Mouse (Mus musculus) midbrain, embryonic 16.5 days (tissue): ENCODE results near the gene Mettl14. TPM values are rescaled to one million over a fixed set of nuclear protein-coding genes. Genes with fewer than 3 reads are reported as not detected.

Source experiments
- ATAC-seq: fragments of 200-750 bp; cut with Nextera tagmentation; 2 replicates; pipeline ENCODE4 v1.8.0; 2017; ENCODE audit warnings: moderate TSS enrichment
- H3K27ac ChIP-seq: fragments of 300-500 bp; sonication (generic); 2 replicates; pipeline ENCODE4 v1.5.1; 2014; ENCODE audit warnings: mild to moderate bottlenecking, low read length, mixed read lengths
- H3K27me3 ChIP-seq: fragments of 300-500 bp; sonication (generic); 2 replicates; pipeline ENCODE4 v1.6.1; 2014; ENCODE audit warnings: low read depth, low read length, mixed read lengths; ENCODE audit not compliant: control insufficient read depth, insufficient read depth
- H3K36me3 ChIP-seq: fragments of 300-500 bp; sonication (generic); 2 replicates; pipeline ENCODE4 v1.6.1; 2014; ENCODE audit warnings: mild to moderate bottlenecking, low read length, moderate library complexity, mixed read lengths; ENCODE audit not compliant: control insufficient read depth, insufficient read depth
- H3K4me1 ChIP-seq: fragments of 300-500 bp; sonication (generic); 2 replicates; pipeline ENCODE4 v1.6.1; 2014; ENCODE audit warnings: mild to moderate bottlenecking, low read length, mixed read lengths; ENCODE audit not compliant: control insufficient read depth, insufficient read depth
- H3K4me2 ChIP-seq: fragments of 300-500 bp; sonication (generic); 2 replicates; pipeline ENCODE4 v1.6.1; 2014; ENCODE audit warnings: mild to moderate bottlenecking, low read length, mixed read lengths
- H3K4me3 ChIP-seq: fragments of 300-500 bp; sonication (generic); 2 replicates; pipeline ENCODE4 v1.5.1; 2014; ENCODE audit warnings: low read depth, mild to moderate bottlenecking, low read length, moderate library complexity, mixed read lengths
- H3K9ac ChIP-seq: fragments of 300-500 bp; sonication (generic); 2 replicates; pipeline ENCODE4 v1.6.1; 2014; ENCODE audit warnings: low read depth, low read length, mixed read lengths
- H3K9me3 ChIP-seq: fragments of 300-500 bp; sonication (generic); replicated peaks from 2 replicates; pipeline ENCODE4 v1.6.1; 2014; ENCODE audit warnings: mild to moderate bottlenecking, low read length, mixed read lengths; ENCODE audit not compliant: control insufficient read depth, poor library complexity, severe bottlenecking
- WGBS: fragments of 180-500 bp; shearing (Covaris S2); extraction: QIAGEN DNeasy Blood & Tissue Kit; methylation state at CpG from one replicate; pipeline ENCODE4 v1.1.7; 2014; 5-methylcytosine and 5-hydroxymethylcytosine counted together
- polyA plus RNA-seq: library from polyadenylated mRNA; unstranded; fragments of >200 nt; fragmentation: Nextera tagmentation; extraction: Ambion mirVana; gene quantifications from 2 replicates; pipeline ENCODE4 v1.2.1, GENCODE M21; 2015

Gene Mettl14
- polyA plus RNA-seq: 24.1 and 25.5 TPM in 2 replicates

- Histone ChIP-seq H3K4me3 (peak within 1 kb of the TSS; percentile 75), H3K9ac (peak within 1 kb of the TSS; percentile 77), H3K36me3 (peaks cover 5% of the 10 kb centered on the region; the same call in 1 of the 2 replicates), H3K4me1 (peaks cover 20% of the 10 kb centered on the region), H3K4me2 (peak within 1 kb of the TSS; percentile 80), H3K27ac (peak within 1 kb of the TSS; percentile 92), H3K9me3 (no peaks in the 10 kb centered on the region), H3K27me3 (peaks cover 7% of the 10 kb centered on the region)
- ATAC-seq: peak; percentile 100
- under 1% methylated on average over 41 of the region's 41 CpGs for WGBS
Measured at GRCm38 (mm10) chr3:123385486-123386156, at the start of gene Mettl14. Gene Mettl14 (minus strand): TSS chr3:123386108.

GRCm38 (mm10) chr3:123433362-123433761, 47.5 kb upstream of the Mettl14 start:
- H3K4me1 ChIP-seq: no peaks in the 10 kb centered on the region
- ATAC-seq: no peak
- H3K27ac ChIP-seq: no peak overlapping the region
- H3K27me3 ChIP-seq: no peaks in the 10 kb centered on the region
- no peaks in the 10 kb centered on the region for H3K9me3 ChIP-seq
- H3K4me3 ChIP-seq: no peak overlapping the region
- no peaks in the 10 kb centered on the region for H3K36me3 ChIP-seq
- H3K9ac ChIP-seq: no peak overlapping the region
- H3K4me2 ChIP-seq: no peak overlapping the region
- 90% methylated on average over 3 of the region's 3 CpGs for WGBS

- no peaks in the 10 kb centered on the region for H3K4me1 ChIP-seq
- no peak overlapping the region for H3K9ac ChIP-seq
- H3K36me3 ChIP-seq: no peaks in the 10 kb centered on the region
- no peak overlapping the region for H3K4me3 ChIP-seq
- whole genome bisulfite sequencing: 77% methylated on average over 5 of the region's 5 CpGs
- no peak overlapping the region for H3K4me2 ChIP-seq
- no peak overlapping the region for H3K27ac ChIP-seq
- H3K9me3 ChIP-seq: no peaks in the 10 kb centered on the region
- ATAC-seq: no peak
- H3K27me3 ChIP-seq: no peaks in the 10 kb centered on the region
Measured at GRCm38 (mm10) chr3:123431951-123432674, 46.2 kb upstream of the Mettl14 start.

GRCm38 (mm10) chr3:123429597-123430458, 43.9 kb upstream of the Mettl14 start:
- Histone ChIP-seq H3K4me2 (no peak overlapping the region), H3K27me3 (no peaks in the 10 kb centered on the region), H3K4me3 (no peak overlapping the region), H3K9ac (no peak overlapping the region), H3K4me1 (no peaks in the 10 kb centered on the region), H3K9me3 (no peaks in the 10 kb centered on the region), H3K27ac (no peak overlapping the region), H3K36me3 (no peaks in the 10 kb centered on the region)
- 87% methylated on average over 22 of the region's 22 CpGs for WGBS
- ATAC-seq: no peak

GRCm38 (mm10) chr3:123428005-123428404, 42.1 kb upstream of the Mettl14 start:
- no peaks in the 10 kb centered on the region for H3K4me1 ChIP-seq
- no peaks in the 10 kb centered on the region for H3K36me3 ChIP-seq
- no peak overlapping the region for H3K27ac ChIP-seq
- no peaks in the 10 kb centered on the region for H3K27me3 ChIP-seq
- ATAC-seq: no peak
- H3K9ac ChIP-seq: no peak overlapping the region
- no peaks in the 10 kb centered on the region for H3K9me3 ChIP-seq
- H3K4me2 ChIP-seq: no peak overlapping the region
- no peak overlapping the region for H3K4me3 ChIP-seq
- WGBS: 70% methylated on average over 4 of the region's 4 CpGs

GRCm38 (mm10) chr3:123425647-123426046, 39.7 kb upstream of the Mettl14 start:
- no peaks in the 10 kb centered on the region for H3K36me3 ChIP-seq
- H3K9me3 ChIP-seq: no peaks in the 10 kb centered on the region
- H3K4me2 ChIP-seq: no peak overlapping the region
- H3K27ac ChIP-seq: no peak overlapping the region
- no peak overlapping the region for H3K9ac ChIP-seq
- no peak for ATAC-seq
- no peaks in the 10 kb centered on the region for H3K4me1 ChIP-seq
- 66% methylated on average over 2 of the region's 2 CpGs for WGBS
- no peaks in the 10 kb centered on the region for H3K27me3 ChIP-seq
- H3K4me3 ChIP-seq: no peak overlapping the region

GRCm38 (mm10) chr3:123413173-123413572, 27.3 kb upstream of the Mettl14 start:
- no peaks in the 10 kb centered on the region for H3K36me3 ChIP-seq
- no peaks in the 10 kb centered on the region for H3K27me3 ChIP-seq
- no peak overlapping the region for H3K4me3 ChIP-seq
- WGBS: 18% methylated on average over 5 of the region's 5 CpGs
- no peak overlapping the region for H3K4me2 ChIP-seq
- H3K9ac ChIP-seq: no peak overlapping the region
- H3K9me3 ChIP-seq: no peaks in the 10 kb centered on the region
- no peak overlapping the region for H3K27ac ChIP-seq
- H3K4me1 ChIP-seq: no peaks in the 10 kb centered on the region
- no peak for ATAC-seq

- Histone ChIP-seq H3K9me3 (no peaks in the 10 kb centered on the region), H3K4me1 (no peaks in the 10 kb centered on the region), H3K9ac (no peak overlapping the region), H3K4me2 (no peak overlapping the region), H3K4me3 (no peak overlapping the region), H3K36me3 (no peaks in the 10 kb centered on the region), H3K27me3 (no peaks in the 10 kb centered on the region), H3K27ac (no peak overlapping the region)
- no peak for ATAC-seq
- 79% methylated on average over 6 of the region's 6 CpGs for WGBS
Measured at GRCm38 (mm10) chr3:123411821-123412578, 26.1 kb upstream of the Mettl14 start.
